Mouse (Mus musculus): Measurements from ENCODE around the gene Hist2h2be. TPM values are rescaled to one million over a fixed set of nuclear protein-coding genes. Genes with fewer than 3 reads are reported as not detected.
A peak's percentile ranks its signal among the peaks of the same experiment; 100 is the strongest.
"Not testable (repeated sequence)": the region's sequence is repeated elsewhere in the genome, so short reads cannot be mapped to it uniquely, and the experiment has no call there.

Hist2h2be gene
- total RNA-seq, 1 experiment from 2014 or later = 2.5 TPM

GRCm38 (mm10) chr3:96197129-96197749, 23.7 kb upstream of the Hist2h2be start:
- ATAC-seq (replicated peaks; ENCODE audit: insufficient number of reproducible peaks, low FRiP score, low TSS enrichment, poor library complexity, severe bottlenecking) = peak; percentile 89

GRCm38 (mm10) chr3:96198181-96198580, 22.7 kb upstream of the Hist2h2be start:
- ATAC-seq (replicated peaks; ENCODE audit: insufficient number of reproducible peaks, low FRiP score, low TSS enrichment, poor library complexity, severe bottlenecking) = no peak

- not testable (repeated sequence) for ATAC-seq (replicated peaks; ENCODE audit: insufficient number of reproducible peaks, low FRiP score, low TSS enrichment, poor library complexity, severe bottlenecking)
These were observed 22.2 kb upstream of the Hist2h2be start for GRCm38 (mm10) chr3:96198601-96199251.

GRCm38 (mm10) chr3:96199731-96200130, 21.2 kb upstream of the Hist2h2be start:
- no peak for ATAC-seq (replicated peaks; ENCODE audit: insufficient number of reproducible peaks, low FRiP score, low TSS enrichment, poor library complexity, severe bottlenecking)

- ATAC-seq (replicated peaks; ENCODE audit: insufficient number of reproducible peaks, low FRiP score, low TSS enrichment, poor library complexity, severe bottlenecking) = no peak
These were observed 13.1 kb upstream of the Hist2h2be start for GRCm38 (mm10) chr3:96207819-96208218.

GRCm38 (mm10) chr3:96209242-96209641, 11.7 kb upstream of the Hist2h2be start:
- ATAC-seq (replicated peaks; ENCODE audit: insufficient number of reproducible peaks, low FRiP score, low TSS enrichment, poor library complexity, severe bottlenecking) = no peak

- ATAC-seq (replicated peaks; ENCODE audit: insufficient number of reproducible peaks, low FRiP score, low TSS enrichment, poor library complexity, severe bottlenecking) = no peak
These were observed 1.7 kb upstream of the Hist2h2be start for GRCm38 (mm10) chr3:96219191-96219641.

GRCm38 (mm10) chr3:96219661-96220130, 1.2 kb upstream of the Hist2h2be start, which contains the start of the genes Bola1 and Hist2h2ab:
Gene Bola1 (minus strand): TSS chr3:96219709.
Gene Hist2h2ab (plus strand): TSS chr3:96219865.
- peak; percentile 79 for ATAC-seq (replicated peaks; ENCODE audit: insufficient number of reproducible peaks, low FRiP score, low TSS enrichment, poor library complexity, severe bottlenecking)

GRCm38 (mm10) chr3:96220131-96220764, 671 bp upstream of the Hist2h2be start:
- not testable (repeated sequence) for ATAC-seq (replicated peaks; ENCODE audit: insufficient number of reproducible peaks, low FRiP score, low TSS enrichment, poor library complexity, severe bottlenecking)

- ATAC-seq (replicated peaks; ENCODE audit: insufficient number of reproducible peaks, low FRiP score, low TSS enrichment, poor library complexity, severe bottlenecking) = no peak
These were observed 720 bp downstream of the Hist2h2be start for GRCm38 (mm10) chr3:96221640-96222038.

- ATAC-seq (replicated peaks; ENCODE audit: insufficient number of reproducible peaks, low FRiP score, low TSS enrichment, poor library complexity, severe bottlenecking) = no peak
These were observed 1.9 kb downstream of the Hist2h2be start for GRCm38 (mm10) chr3:96222774-96223173.

- no peak for ATAC-seq (replicated peaks; ENCODE audit: insufficient number of reproducible peaks, low FRiP score, low TSS enrichment, poor library complexity, severe bottlenecking)
These were observed 4.5 kb downstream of the Hist2h2be start for GRCm38 (mm10) chr3:96225421-96225820.

- ATAC-seq (replicated peaks; ENCODE audit: insufficient number of reproducible peaks, low FRiP score, low TSS enrichment, poor library complexity, severe bottlenecking) = peak; percentile 62
These were observed 6.1 kb downstream of the Hist2h2be start for GRCm38 (mm10) chr3:96226695-96227648.

- ATAC-seq (replicated peaks; ENCODE audit: insufficient number of reproducible peaks, low FRiP score, low TSS enrichment, poor library complexity, severe bottlenecking) = 0 out of 2 replicates have a peak, but pooled peaks have one; percentile 14
These were observed 7.9 kb downstream of the Hist2h2be start for GRCm38 (mm10) chr3:96228828-96229227.

GRCm38 (mm10) chr3:96230404-96230803, 9.5 kb downstream of the Hist2h2be start:
- peak; percentile 57; the same call in 1 of the 2 replicates for ATAC-seq (replicated peaks; ENCODE audit: insufficient number of reproducible peaks, low FRiP score, low TSS enrichment, poor library complexity, severe bottlenecking)

- no peak for ATAC-seq (replicated peaks; ENCODE audit: insufficient number of reproducible peaks, low FRiP score, low TSS enrichment, poor library complexity, severe bottlenecking)
These were observed 10.2 kb downstream of the Hist2h2be start for GRCm38 (mm10) chr3:96230910-96231757.

GRCm38 (mm10) chr3:96231758-96232120, 10.8 kb downstream of the Hist2h2be start:
- no peak for ATAC-seq (replicated peaks; ENCODE audit: insufficient number of reproducible peaks, low FRiP score, low TSS enrichment, poor library complexity, severe bottlenecking)

GRCm38 (mm10) chr3:96234914-96235313, 14.0 kb downstream of the Hist2h2be start:
- no peak for ATAC-seq (replicated peaks; ENCODE audit: insufficient number of reproducible peaks, low FRiP score, low TSS enrichment, poor library complexity, severe bottlenecking)
